Mouse (Mus musculus): Measurements from ENCODE around the gene Nos1. TPM values are rescaled to one million over a fixed set of nuclear protein-coding genes. Genes with fewer than 3 reads are reported as not detected.

Gene Nos1
- polyA plus RNA-seq, 1 experiment from 2014 or later: 7.8 TPM

GRCm38 (mm10) chr5:117923688-117924087 lies 142.9 kb downstream of the Nos1 start:
- H3K4me1 ChIP-seq (replicated peaks; ENCODE audit: control insufficient read depth, insufficient read depth, low read length): no peaks in the 10 kb centered on the region
- ATAC-seq: no peak
- no peak overlapping the region for H3K4me2 ChIP-seq (ENCODE audit: low read length)
- no peaks in the 10 kb centered on the region for H3K36me3 ChIP-seq (ENCODE audit: control insufficient read depth, insufficient read depth)
- H3K27me3 ChIP-seq (replicated peaks; ENCODE audit: control insufficient read depth, insufficient read depth, low read length): no peaks in the 10 kb centered on the region
- H3K27ac ChIP-seq (ENCODE audit: low read length): no peak overlapping the region
- H3K9me3 ChIP-seq (ENCODE audit: control insufficient read depth, low read length): peaks cover 2% of the 10 kb centered on the region; the same call in 1 of the 2 replicates
- H3K4me3 ChIP-seq (replicated peaks; ENCODE audit: low read length): no peak overlapping the region
- 41% methylated on average over 6 of the region's 6 CpGs for WGBS
- no peak overlapping the region for H3K9ac ChIP-seq (replicated peaks; ENCODE audit: low read depth, low read length)

- no peak for ATAC-seq
- Histone ChIP-seq H3K4me3 (replicated peaks; ENCODE audit: low read length) (no peak overlapping the region), H3K27me3 (replicated peaks; ENCODE audit: control insufficient read depth, insufficient read depth, low read length) (no peaks in the 10 kb centered on the region), H3K9me3 (ENCODE audit: control insufficient read depth, low read length) (peaks cover 2% of the 10 kb centered on the region; the same call in 1 of the 2 replicates), H3K4me2 (ENCODE audit: low read length) (no peak overlapping the region), H3K4me1 (replicated peaks; ENCODE audit: control insufficient read depth, insufficient read depth, low read length) (peaks cover 12% of the 10 kb centered on the region), H3K27ac (ENCODE audit: low read length) (no peak overlapping the region), H3K36me3 (ENCODE audit: control insufficient read depth, insufficient read depth) (no peaks in the 10 kb centered on the region), H3K9ac (replicated peaks; ENCODE audit: low read depth, low read length) (no peak overlapping the region)
- WGBS: 92% methylated on average over 2 of the region's 2 CpGs
Observed at GRCm38 (mm10) chr5:117928553-117928952, 147.7 kb downstream of the Nos1 start.

- H3K4me2 ChIP-seq (ENCODE audit: low read length): no peak overlapping the region
- H3K27me3 ChIP-seq (replicated peaks; ENCODE audit: control insufficient read depth, insufficient read depth, low read length): no peaks in the 10 kb centered on the region
- H3K9me3 ChIP-seq (ENCODE audit: control insufficient read depth, low read length): peaks cover 2% of the 10 kb centered on the region; the same call in 1 of the 2 replicates
- H3K9ac ChIP-seq (replicated peaks; ENCODE audit: low read depth, low read length): no peak overlapping the region
- peak overlapping the region; percentile 71 for H3K27ac ChIP-seq (ENCODE audit: low read length)
- no peak overlapping the region for H3K4me3 ChIP-seq (replicated peaks; ENCODE audit: low read length)
- peaks cover 14% of the 10 kb centered on the region for H3K4me1 ChIP-seq (replicated peaks; ENCODE audit: control insufficient read depth, insufficient read depth, low read length)
- peak; percentile 61 for ATAC-seq
- no peaks in the 10 kb centered on the region for H3K36me3 ChIP-seq (ENCODE audit: control insufficient read depth, insufficient read depth)
- WGBS: 55% methylated on average over 2 of the region's 2 CpGs
Observed at GRCm38 (mm10) chr5:117932222-117932621, 151.4 kb downstream of the Nos1 start.

- H3K9me3 ChIP-seq (ENCODE audit: control insufficient read depth, low read length): peaks cover 2% of the 10 kb centered on the region; the same call in 1 of the 2 replicates
- peak; percentile 80 for ATAC-seq
- H3K27ac ChIP-seq (ENCODE audit: low read length): peak overlapping the region; percentile 71
- no peak overlapping the region for H3K4me2 ChIP-seq (ENCODE audit: low read length)
- H3K9ac ChIP-seq (replicated peaks; ENCODE audit: low read depth, low read length): no peak overlapping the region
- H3K4me3 ChIP-seq (replicated peaks; ENCODE audit: low read length): no peak overlapping the region
- peaks cover 15% of the 10 kb centered on the region for H3K4me1 ChIP-seq (replicated peaks; ENCODE audit: control insufficient read depth, insufficient read depth, low read length)
- H3K36me3 ChIP-seq (ENCODE audit: control insufficient read depth, insufficient read depth): no peaks in the 10 kb centered on the region
- under 1% methylated on average over 8 of the region's 9 CpGs for WGBS
- H3K27me3 ChIP-seq (replicated peaks; ENCODE audit: control insufficient read depth, insufficient read depth, low read length): no peaks in the 10 kb centered on the region
Observed at GRCm38 (mm10) chr5:117932862-117933261, 152.0 kb downstream of the Nos1 start.

GRCm38 (mm10) chr5:117936346-117936745 lies 155.5 kb downstream of the Nos1 start:
- Histone ChIP-seq H3K4me3 (replicated peaks; ENCODE audit: low read length) (no peak overlapping the region), H3K4me2 (ENCODE audit: low read length) (no peak overlapping the region), H3K27me3 (replicated peaks; ENCODE audit: control insufficient read depth, insufficient read depth, low read length) (no peaks in the 10 kb centered on the region), H3K27ac (ENCODE audit: low read length) (no peak overlapping the region), H3K36me3 (ENCODE audit: control insufficient read depth, insufficient read depth) (no peaks in the 10 kb centered on the region), H3K9me3 (ENCODE audit: control insufficient read depth, low read length) (no peaks in the 10 kb centered on the region), H3K4me1 (replicated peaks; ENCODE audit: control insufficient read depth, insufficient read depth, low read length) (peaks cover 21% of the 10 kb centered on the region), H3K9ac (replicated peaks; ENCODE audit: low read depth, low read length) (no peak overlapping the region)
- ATAC-seq: no peak
- 59% methylated on average over 16 of the region's 16 CpGs for WGBS

- ATAC-seq: no peak
- H3K9ac ChIP-seq (replicated peaks; ENCODE audit: low read depth, low read length): no peak overlapping the region
- H3K4me1 ChIP-seq (replicated peaks; ENCODE audit: control insufficient read depth, insufficient read depth, low read length): peaks cover 18% of the 10 kb centered on the region
- H3K27me3 ChIP-seq (replicated peaks; ENCODE audit: control insufficient read depth, insufficient read depth, low read length): no peaks in the 10 kb centered on the region
- no peaks in the 10 kb centered on the region for H3K36me3 ChIP-seq (ENCODE audit: control insufficient read depth, insufficient read depth)
- H3K4me2 ChIP-seq (ENCODE audit: low read length): no peak overlapping the region
- H3K4me3 ChIP-seq (replicated peaks; ENCODE audit: low read length): no peak overlapping the region
- 74% methylated on average over 3 of the region's 3 CpGs for WGBS
- H3K27ac ChIP-seq (ENCODE audit: low read length): no peak overlapping the region
- no peaks in the 10 kb centered on the region for H3K9me3 ChIP-seq (ENCODE audit: control insufficient read depth, low read length)
Observed at GRCm38 (mm10) chr5:117937186-117937585, 156.4 kb downstream of the Nos1 start.

- H3K27ac ChIP-seq (ENCODE audit: low read length): 0 out of 2 replicates have a peak overlapping the region, but pooled peaks have one; percentile 27
- H3K9me3 ChIP-seq (ENCODE audit: control insufficient read depth, low read length): no peaks in the 10 kb centered on the region
- peak overlapping the region; percentile 16; the same call in 1 of the 2 replicates for H3K4me3 ChIP-seq (replicated peaks; ENCODE audit: low read length)
- H3K4me1 ChIP-seq (replicated peaks; ENCODE audit: control insufficient read depth, insufficient read depth, low read length): peaks cover 9% of the 10 kb centered on the region
- whole genome bisulfite sequencing: 11% methylated on average over 14 of the region's 14 CpGs
- H3K4me2 ChIP-seq (ENCODE audit: low read length): peak overlapping the region; percentile 30; the same call in 1 of the 2 replicates
- H3K9ac ChIP-seq (replicated peaks; ENCODE audit: low read depth, low read length): no peak overlapping the region
- no peak for ATAC-seq
- H3K27me3 ChIP-seq (replicated peaks; ENCODE audit: control insufficient read depth, insufficient read depth, low read length): no peaks in the 10 kb centered on the region
- no peaks in the 10 kb centered on the region for H3K36me3 ChIP-seq (ENCODE audit: control insufficient read depth, insufficient read depth)
Observed at GRCm38 (mm10) chr5:117938182-117938581, 157.3 kb downstream of the Nos1 start.

- Histone ChIP-seq H3K9ac (replicated peaks; ENCODE audit: low read depth, low read length) (no peak overlapping the region), H3K36me3 (ENCODE audit: control insufficient read depth, insufficient read depth) (no peaks in the 10 kb centered on the region), H3K4me2 (ENCODE audit: low read length) (no peak overlapping the region), H3K27me3 (replicated peaks; ENCODE audit: control insufficient read depth, insufficient read depth, low read length) (no peaks in the 10 kb centered on the region), H3K9me3 (ENCODE audit: control insufficient read depth, low read length) (no peaks in the 10 kb centered on the region), H3K27ac (ENCODE audit: low read length) (peak overlapping the region; percentile 49; the same call in 1 of the 2 replicates), H3K4me3 (replicated peaks; ENCODE audit: low read length) (no peak overlapping the region), H3K4me1 (replicated peaks; ENCODE audit: control insufficient read depth, insufficient read depth, low read length) (peaks cover 9% of the 10 kb centered on the region)
- ATAC-seq: peak; percentile 91
- 39% methylated on average over 8 of the region's 8 CpGs for WGBS
Observed at GRCm38 (mm10) chr5:117939402-117939801, 158.6 kb downstream of the Nos1 start.

- Histone ChIP-seq H3K4me1 (replicated peaks; ENCODE audit: control insufficient read depth, insufficient read depth, low read length) (peaks cover 9% of the 10 kb centered on the region), H3K4me2 (ENCODE audit: low read length) (no peak overlapping the region), H3K27ac (ENCODE audit: low read length) (no peak overlapping the region), H3K4me3 (replicated peaks; ENCODE audit: low read length) (no peak overlapping the region), H3K27me3 (replicated peaks; ENCODE audit: control insufficient read depth, insufficient read depth, low read length) (no peaks in the 10 kb centered on the region), H3K9ac (replicated peaks; ENCODE audit: low read depth, low read length) (no peak overlapping the region), H3K36me3 (ENCODE audit: control insufficient read depth, insufficient read depth) (no peaks in the 10 kb centered on the region), H3K9me3 (ENCODE audit: control insufficient read depth, low read length) (no peaks in the 10 kb centered on the region)
- no peak for ATAC-seq
- 75% methylated on average over 3 of the region's 3 CpGs for WGBS
Observed at GRCm38 (mm10) chr5:117941552-117941951, 160.7 kb downstream of the Nos1 start.

- no peaks in the 10 kb centered on the region for H3K4me1 ChIP-seq (replicated peaks; ENCODE audit: control insufficient read depth, insufficient read depth, low read length)
- H3K36me3 ChIP-seq (ENCODE audit: control insufficient read depth, insufficient read depth): no peaks in the 10 kb centered on the region
- 28% methylated on average over 4 of the region's 4 CpGs for WGBS
- no peaks in the 10 kb centered on the region for H3K27me3 ChIP-seq (replicated peaks; ENCODE audit: control insufficient read depth, insufficient read depth, low read length)
- no peak overlapping the region for H3K4me3 ChIP-seq (replicated peaks; ENCODE audit: low read length)
- ATAC-seq: peak; percentile 54; the same call in 1 of the 2 replicates
- no peak overlapping the region for H3K4me2 ChIP-seq (ENCODE audit: low read length)
- no peak overlapping the region for H3K27ac ChIP-seq (ENCODE audit: low read length)
- no peaks in the 10 kb centered on the region for H3K9me3 ChIP-seq (ENCODE audit: control insufficient read depth, low read length)
- no peak overlapping the region for H3K9ac ChIP-seq (replicated peaks; ENCODE audit: low read depth, low read length)
Observed at GRCm38 (mm10) chr5:117946605-117947004, 165.8 kb downstream of the Nos1 start.

Data from forebrain, embryonic 16.5 days (tissue).